Mouse (Mus musculus) midbrain, postnatal 0 days (tissue): ENCODE data around the gene Copz1. TPM values are rescaled to one million over a fixed set of nuclear protein-coding genes. Genes with fewer than 3 reads are reported as not detected.

Source experiments
- ATAC-seq: fragments of 200-750 bp; cut with Nextera tagmentation; 2 replicates; pipeline ENCODE4 v1.8.0; 2017; ENCODE audit warnings: moderate number of reproducible peaks, mild to moderate bottlenecking, moderate TSS enrichment, moderate library complexity; ENCODE audit not compliant: low FRiP score
- DNase-seq: peaks from one replicate; pipeline ENCODE4 v3.0.0-alpha.2; 2015; ENCODE audit warnings: low spot score
- H3K27ac ChIP-seq: fragments of 300-500 bp; sonication (generic); 2 replicates; pipeline ENCODE4 v1.5.1; 2014; ENCODE audit warnings: low read depth, mild to moderate bottlenecking, low read length, mixed read lengths
- H3K27me3 ChIP-seq: fragments of 300-500 bp; sonication (generic); 2 replicates; pipeline ENCODE4 v1.6.1; 2014; ENCODE audit warnings: low read length, control low read depth, mixed read lengths; ENCODE audit not compliant: insufficient read depth
- H3K36me3 ChIP-seq: fragments of 300-500 bp; sonication (generic); 2 replicates; pipeline ENCODE4 v1.6.1; 2014; ENCODE audit warnings: low read length, control low read depth, mixed read lengths; ENCODE audit not compliant: insufficient read depth
- H3K4me1 ChIP-seq: fragments of 300-500 bp; sonication (generic); 2 replicates; pipeline ENCODE4 v1.6.1; 2014; ENCODE audit warnings: mild to moderate bottlenecking, control low read depth, antibody characterized with exemption, low read length, mixed read lengths; ENCODE audit not compliant: insufficient read depth
- H3K4me2 ChIP-seq: fragments of 300-500 bp; sonication (generic); 2 replicates; pipeline ENCODE4 v1.6.1; 2014; ENCODE audit warnings: low read depth, mild to moderate bottlenecking, low read length, mixed read lengths; ENCODE audit not compliant: poor library complexity, severe bottlenecking
- H3K4me3 ChIP-seq: fragments of 300-500 bp; sonication (generic); 2 replicates; pipeline ENCODE4 v1.5.1; 2014; ENCODE audit warnings: low read depth, mild to moderate bottlenecking, low read length, moderate library complexity
- H3K9ac ChIP-seq: fragments of 300-500 bp; sonication (generic); replicated peaks from 2 replicates; pipeline ENCODE4 v1.6.1; 2014; ENCODE audit warnings: mild to moderate bottlenecking, low read length, moderate library complexity, mixed read lengths; ENCODE audit not compliant: poor library complexity, severe bottlenecking
- H3K9me3 ChIP-seq: fragments of 300-500 bp; sonication (generic); 2 replicates; pipeline ENCODE4 v1.6.1; 2016; ENCODE audit warnings: low read length, control low read depth
- CTCF ChIP-seq: IDR thresholded peaks from 2 replicates; pipeline ENCODE4 v1.5.1; 2016; ENCODE audit warnings: antibody characterized with exemption, mild to moderate bottlenecking
- WGBS: fragments of 180-500 bp; shearing (Covaris S2); extraction: QIAGEN DNeasy Blood & Tissue Kit; methylation state at CpG from one replicate; pipeline ENCODE4 v1.1.7; 2014; 5-methylcytosine and 5-hydroxymethylcytosine counted together
- microRNA counts: library from miRNA; unstranded; fragments of <30 nt; microRNA quantifications from one replicate; lab custom pipeline; 2015
- microRNA-seq: library from miRNA; unstranded; fragments of <30 nt; microRNA quantifications from one replicate; pipeline ENCODE4, GENCODE M21; 2016; ENCODE audit warnings: borderline number of aligned reads
- polyA plus RNA-seq: library from polyadenylated mRNA; unstranded; fragments of >200 nt; fragmentation: Nextera tagmentation; extraction: Ambion mirVana; gene quantifications from 2 replicates; pipeline ENCODE4 v1.2.1, GENCODE M21; 2015
- total RNA-seq: library from RNA; depleted of rRNA; stranded (reverse); fragments of >200 nt; gene quantifications from 2 replicates; pipeline ENCODE4 v1.2.3, GENCODE M21; 2014; rRNA removed

Gene Copz1
- total and polyA plus RNA-seq, 2 experiments from 2014 or later = 151 to 178 TPM

DNA sequence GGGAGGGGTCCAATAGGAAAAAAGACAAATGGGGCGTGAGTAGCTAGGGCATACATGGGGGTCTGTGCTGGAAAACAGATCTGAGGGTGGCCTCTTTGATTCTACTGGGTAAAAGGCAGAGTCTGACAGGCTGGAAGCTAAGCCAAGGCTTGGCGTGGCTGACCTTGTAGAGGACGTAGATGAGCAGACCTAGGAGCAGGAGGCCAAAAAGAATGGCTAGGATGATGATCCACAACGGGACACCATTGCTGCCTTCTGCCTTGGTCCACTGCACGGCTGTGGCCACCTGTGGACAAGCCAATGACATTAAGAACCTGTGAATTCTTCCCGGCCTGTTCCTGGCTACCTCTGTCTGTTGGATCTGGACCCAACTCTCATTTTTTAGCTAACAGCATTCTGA, 73.3 kb downstream of the Copz1 start:
- no peak for ATAC-seq
- 91% methylated on average over 6 of the region's 6 CpGs for WGBS

GRCm38 (mm10) chr15:103347275-103347684, 74.8 kb downstream of the Copz1 start:
- no peaks in the 10 kb centered on the region for H3K9me3 ChIP-seq
- DNase-seq = peak; percentile 89
- H3K27ac ChIP-seq = no peak overlapping the region
- H3K4me1 ChIP-seq = no peaks in the 10 kb centered on the region
- WGBS = 0% methylated on average over 2 of the region's 2 CpGs
- H3K27me3 ChIP-seq = no peaks in the 10 kb centered on the region
- H3K4me3 ChIP-seq = no peak overlapping the region
- no peaks in the 10 kb centered on the region for H3K36me3 ChIP-seq
- ATAC-seq = no peak
- no peak overlapping the region for H3K9ac ChIP-seq
- H3K4me2 ChIP-seq = no peak overlapping the region
- TF ChIP-seq CTCF = peak; percentile 86

More for the DNA sequence above, 73.3 kb downstream of the Copz1 start:
- no peak overlapping the region for H3K27ac ChIP-seq
- H3K27me3 ChIP-seq = no peaks in the 10 kb centered on the region
- H3K4me2 ChIP-seq = no peak overlapping the region
- H3K36me3 ChIP-seq = no peaks in the 10 kb centered on the region
- no peak overlapping the region for H3K9ac ChIP-seq
- no peak for DNase-seq
- no peaks in the 10 kb centered on the region for H3K9me3 ChIP-seq
- TF ChIP-seq CTCF = no peak
- H3K4me3 ChIP-seq = no peak overlapping the region
- no peaks in the 10 kb centered on the region; the same call in 1 of the 2 replicates for H3K4me1 ChIP-seq

MicroRNAs within 50 kb of the gene (microRNA counts, 519-probe panel; counts per million panel counts)
- microRNA mmu-miR-148b (lab: Ali Mortazavi, UCI) = 4,255 counts per million, percentile 85 among the panel's probes with 10 or more counts

Small RNAs within 50 kb of the gene (microRNA-seq; reads per million reads assigned to microRNA genes)
- 402 reads per million, percentile 62 among the genes with 10 or more reads in this experiment for gene Mir148b

Other genes starting within 250 kb of the Copz1 start
- 33.2 and 42.9 TPM in 2 replicates for gene Smug1, start 105.6 kb upstream of the Copz1 start, total RNA-seq
- 13.6 and 14.1 TPM in 2 replicates for gene Smug1, start 105.6 kb upstream of the Copz1 start, polyA plus RNA-seq
- 190 and 229 TPM in 2 replicates for gene Cbx5, start 32.9 kb upstream of the Copz1 start, total RNA-seq
- 101 and 106 TPM in 2 replicates for gene Cbx5, start 32.9 kb upstream of the Copz1 start, polyA plus RNA-seq
- gene Hnrnpa1, start 32.3 kb upstream of the Copz1 start, total RNA-seq = 142 and 190 TPM in 2 replicates
- gene Hnrnpa1, start 32.3 kb upstream of the Copz1 start, polyA plus RNA-seq = 540 and 609 TPM in 2 replicates
- gene Nfe2, start 14.3 kb upstream of the Copz1 start, total RNA-seq = 0.99 and 3.2 TPM in 2 replicates
- 0.26 and 0.32 TPM in 2 replicates for gene Nfe2, start 14.3 kb upstream of the Copz1 start, polyA plus RNA-seq
- gene Gpr84, start 37.9 kb downstream of the Copz1 start, total RNA-seq = 0.27 TPM in 1 of 2 replicates, not detected in the other
- gene Gpr84, start 37.9 kb downstream of the Copz1 start, polyA plus RNA-seq = 0.29 and 0.37 TPM in 2 replicates
- 22.0 and 26.5 TPM in 2 replicates for gene Zfp385a, start 67.4 kb downstream of the Copz1 start, total RNA-seq
- 26.9 and 28.8 TPM in 2 replicates for gene Zfp385a, start 67.4 kb downstream of the Copz1 start, polyA plus RNA-seq
- gene Itga5, start 94.0 kb downstream of the Copz1 start, total RNA-seq = 4.8 and 6.8 TPM in 2 replicates
- 3.8 TPM in 2 replicates for gene Itga5, start 94.0 kb downstream of the Copz1 start, polyA plus RNA-seq
- not detected in 2 replicates for gene Gtsf1, start 157.8 kb downstream of the Copz1 start, total RNA-seq
- 0.50 TPM in 1 of 2 replicates, not detected in the other for gene Gtsf1, start 157.8 kb downstream of the Copz1 start, polyA plus RNA-seq
- gene Gtsf2, start 175.8 kb downstream of the Copz1 start, total RNA-seq = 0.44 TPM in 1 of 2 replicates, not detected in the other
- gene Gtsf2, start 175.8 kb downstream of the Copz1 start, polyA plus RNA-seq = not detected in 2 replicates
- 4.6 and 4.7 TPM in 2 replicates for gene Nckap1l, start 181.1 kb downstream of the Copz1 start, total RNA-seq
- 2.0 and 2.4 TPM in 2 replicates for gene Nckap1l, start 181.1 kb downstream of the Copz1 start, polyA plus RNA-seq
- 112 TPM in 2 replicates for gene Pde1b, start 230.3 kb downstream of the Copz1 start, total RNA-seq
- 69.3 and 74.6 TPM in 2 replicates for gene Pde1b, start 230.3 kb downstream of the Copz1 start, polyA plus RNA-seq